Comparison of ENCODE assay signal across 24 mouse cellular contexts in genomic region chr14:57915341-57915740, GRCm38 (mm10).
"Had no signal": no experiment of that assay in that cellular context is flagged by ENCODE, and none has a peak within 500 bp of the region (broad histone marks: within the 10 kb centered on the region; RNA-seq: fewer than 3 reads in every experiment).

No protein-coding gene starts in this region.

- H3K9ac ChIP-seq: heart, embryonic 12.5 days; hindbrain, embryonic 12.5 days; hindbrain, embryonic 14.5 days; intestine, embryonic 15.5 days; limb, embryonic 13.5 days; limb, embryonic 15.5 days; liver, embryonic 12.5 days; liver, embryonic 14.5 days had no signal

- H3K9me3 ChIP-seq: heart, embryonic 10.5 days; heart, embryonic 12.5 days; hindbrain, embryonic 10.5 days; hindbrain, embryonic 12.5 days; intestine, embryonic 15.5 days; limb, embryonic 13.5 days; limb, embryonic 15.5 days; liver, embryonic 12.5 days had no signal

- H3K4me3 ChIP-seq: gastrocnemius, adult 2 months; heart, embryonic 10.5 days; heart, embryonic 12.5 days; hindbrain, embryonic 10.5 days; hindbrain, embryonic 12.5 days; intestine, embryonic 15.5 days; layer of hippocampus, adult 2 months; left cerebral cortex, adult 2 months; limb, embryonic 13.5 days; limb, embryonic 15.5 days; liver, embryonic 12.5 days had no signal

- H3K27ac ChIP-seq: gastrocnemius, adult 2 months; heart, embryonic 10.5 days; hindbrain, embryonic 10.5 days; hindbrain, embryonic 12.5 days; hindbrain, embryonic 14.5 days; intestine, embryonic 15.5 days; layer of hippocampus, adult 2 months; left cerebral cortex, adult 2 months; limb, embryonic 13.5 days; limb, embryonic 15.5 days; liver, embryonic 12.5 days; liver, embryonic 14.5 days had no signal

- H3K36me3 ChIP-seq: intestine, embryonic 15.5 days had no signal

- H3K4me1 ChIP-seq: heart, embryonic 10.5 days; heart, embryonic 12.5 days; hindbrain, embryonic 12.5 days; intestine, embryonic 15.5 days; limb, embryonic 13.5 days had no signal

- DNase-seq: gastrocnemius, adult 2 months; gastrocnemius, postnatal 10 days; gastrocnemius, postnatal 25 days; heart, adult 18-20 months; heart, postnatal 10 days; heart, postnatal 4 days; kidney, adult 18-20 months; kidney, adult 8-10 months; kidney, postnatal 10 days; kidney, postnatal 25 days; kidney, postnatal 4 days; left cerebral cortex, postnatal 4 days had no signal
